Mouse (Mus musculus) liver, postnatal 0 days (tissue): ENCODE results near the gene Dpf3. TPM values are rescaled to one million over a fixed set of nuclear protein-coding genes. Genes with fewer than 3 reads are reported as not detected.
A peak's percentile ranks its signal among the peaks of the same experiment; 100 is the strongest.

Source experiments
- ATAC-seq: fragments of 200-750 bp; cut with Nextera tagmentation; 2 replicates; pipeline ENCODE4 v1.8.0; 2017; ENCODE audit warnings: mild to moderate bottlenecking, moderate library complexity
- DNase-seq: peaks from one replicate; pipeline ENCODE4 v3.0.0-alpha.2; 2016
- H3K27ac ChIP-seq: fragments of 300-500 bp; sonication (generic); 2 replicates; pipeline ENCODE4 v1.5.1; 2014; ENCODE audit warnings: antibody characterized with exemption, moderate library complexity, mild to moderate bottlenecking, low read depth
- H3K27me3 ChIP-seq: fragments of 300-500 bp; sonication (generic); 2 replicates; pipeline ENCODE4 v1.6.1; 2014; ENCODE audit warnings: low read length, control low read depth, mixed read lengths; ENCODE audit not compliant: insufficient read depth
- H3K36me3 ChIP-seq: fragments of 300-500 bp; sonication (generic); replicated peaks from 2 replicates; pipeline ENCODE4 v1.6.1; 2014; ENCODE audit warnings: mild to moderate bottlenecking, control low read depth, low read length, moderate library complexity, mixed read lengths; ENCODE audit not compliant: insufficient read depth
- H3K4me1 ChIP-seq: fragments of 300-500 bp; sonication (generic); 2 replicates; pipeline ENCODE4 v1.6.1; 2014; ENCODE audit warnings: antibody characterized with exemption, mild to moderate bottlenecking, control low read depth; ENCODE audit not compliant: insufficient read depth
- H3K4me2 ChIP-seq: fragments of 300-500 bp; sonication (generic); 2 replicates; pipeline ENCODE4 v1.6.1; 2014; ENCODE audit warnings: low read depth, mild to moderate bottlenecking, low read length, moderate library complexity, mixed read lengths
- H3K4me3 ChIP-seq: fragments of 300-500 bp; sonication (generic); 2 replicates; pipeline ENCODE4 v1.5.1; 2014; ENCODE audit warnings: low read depth, low read length
- H3K9ac ChIP-seq: fragments of 300-500 bp; sonication (generic); replicated peaks from 2 replicates; pipeline ENCODE4 v1.6.1; 2014; ENCODE audit warnings: mild to moderate bottlenecking, moderate library complexity
- H3K9me3 ChIP-seq: fragments of 300-500 bp; sonication (generic); 2 replicates; pipeline ENCODE4 v1.6.1; 2016; ENCODE audit warnings: mild to moderate bottlenecking, control low read depth, low read length, mixed read lengths
- CTCF ChIP-seq: sonication (generic); IDR thresholded peaks from 2 replicates; pipeline ENCODE4 v1.5.1; 2016; ENCODE audit warnings: antibody characterized with exemption, low read depth
- EP300 ChIP-seq: IDR thresholded peaks from 2 replicates; pipeline ENCODE4 v1.6.1; 2016; ENCODE audit warnings: antibody characterized with exemption, low read depth, mild to moderate bottlenecking
- WGBS: fragments of 180-500 bp; shearing (Covaris S2); extraction: QIAGEN DNeasy Blood & Tissue Kit; methylation state at CpG from one replicate; pipeline ENCODE4 v1.1.7; 2014; ENCODE audit not compliant: insufficient replicate concordance; 5-methylcytosine and 5-hydroxymethylcytosine counted together
- polyA plus RNA-seq: library from polyadenylated mRNA; unstranded; fragments of >200 nt; fragmentation: Nextera tagmentation; extraction: Ambion mirVana; gene quantifications from 2 replicates; pipeline ENCODE4 v1.2.1, GENCODE M21; 2015

Dpf3 gene
- polyA plus RNA-seq, 1 experiment from 2014 or later, result 7.5 TPM

DNA sequence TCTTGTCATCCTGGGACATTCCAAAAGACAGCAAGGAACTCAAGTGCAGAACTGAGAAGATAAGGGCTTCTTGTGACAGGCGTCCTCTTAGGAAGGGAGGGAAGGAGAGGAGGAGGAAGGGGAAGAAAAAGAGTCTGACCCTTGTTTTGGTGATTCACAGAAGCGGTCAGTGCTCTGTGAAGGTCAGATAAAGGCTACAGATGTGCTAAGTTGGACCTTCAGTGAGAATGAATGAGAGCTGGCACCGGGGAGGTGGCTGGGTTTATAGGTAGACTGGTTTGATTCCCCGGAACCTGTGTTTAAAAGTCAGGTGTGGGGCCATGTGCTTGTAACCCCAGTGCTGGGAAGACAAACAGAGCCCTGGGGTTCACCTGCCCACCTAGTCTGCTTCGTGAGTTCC is 41.1 kb upstream of the Dpf3 start:
- ATAC-seq (no peak), DNase-seq (no peak)
- Histone ChIP-seq H3K27me3 (no peaks in the 10 kb centered on the region), H3K9me3 (no peaks in the 10 kb centered on the region), H3K9ac (no peak overlapping the region), H3K4me1 (peaks cover 11% of the 10 kb centered on the region), H3K36me3 (peaks cover 2% of the 10 kb centered on the region), H3K4me2 (no peak overlapping the region), H3K4me3 (no peak overlapping the region), H3K27ac (no peak overlapping the region)
- TF ChIP-seq CTCF (no peak), EP300 (no peak)
- 80% methylated on average over 5 of the region's 5 CpGs for WGBS

DNA sequence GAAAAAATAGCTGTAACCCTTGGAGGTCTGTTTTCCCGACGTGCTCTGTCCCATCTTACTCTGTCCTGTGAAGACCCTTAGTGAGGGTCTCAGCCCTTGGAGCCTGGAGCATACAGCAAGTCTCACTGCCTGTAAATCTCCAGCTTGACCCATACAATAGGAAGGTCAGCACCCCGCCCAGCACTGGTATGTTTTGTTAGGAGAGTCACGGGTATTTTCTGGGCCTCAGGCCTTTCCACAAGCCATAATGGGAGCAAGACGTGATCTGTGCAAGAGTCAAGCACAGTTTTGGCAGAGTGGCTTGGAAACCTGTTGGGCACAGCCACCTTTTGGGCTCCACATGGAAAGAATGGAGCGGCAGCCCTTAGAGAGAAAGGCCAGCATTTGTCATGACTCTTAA is 40.3 kb upstream of the Dpf3 start:
- no peak for TF ChIP-seq CTCF
- TF ChIP-seq EP300, result no peak
- DNase-seq, result no peak
- no peak for ATAC-seq
- no peak overlapping the region for H3K9ac ChIP-seq
- no peak overlapping the region for H3K4me3 ChIP-seq
- H3K4me1 ChIP-seq, result peaks cover 11% of the 10 kb centered on the region
- WGBS, result 85% methylated on average over 6 of the region's 6 CpGs
- H3K9me3 ChIP-seq, result no peaks in the 10 kb centered on the region
- H3K27ac ChIP-seq, result no peak overlapping the region
- H3K27me3 ChIP-seq, result no peaks in the 10 kb centered on the region
- H3K36me3 ChIP-seq, result peaks cover 2% of the 10 kb centered on the region; the same call in 1 of the 2 replicates
- no peak overlapping the region for H3K4me2 ChIP-seq

DNA sequence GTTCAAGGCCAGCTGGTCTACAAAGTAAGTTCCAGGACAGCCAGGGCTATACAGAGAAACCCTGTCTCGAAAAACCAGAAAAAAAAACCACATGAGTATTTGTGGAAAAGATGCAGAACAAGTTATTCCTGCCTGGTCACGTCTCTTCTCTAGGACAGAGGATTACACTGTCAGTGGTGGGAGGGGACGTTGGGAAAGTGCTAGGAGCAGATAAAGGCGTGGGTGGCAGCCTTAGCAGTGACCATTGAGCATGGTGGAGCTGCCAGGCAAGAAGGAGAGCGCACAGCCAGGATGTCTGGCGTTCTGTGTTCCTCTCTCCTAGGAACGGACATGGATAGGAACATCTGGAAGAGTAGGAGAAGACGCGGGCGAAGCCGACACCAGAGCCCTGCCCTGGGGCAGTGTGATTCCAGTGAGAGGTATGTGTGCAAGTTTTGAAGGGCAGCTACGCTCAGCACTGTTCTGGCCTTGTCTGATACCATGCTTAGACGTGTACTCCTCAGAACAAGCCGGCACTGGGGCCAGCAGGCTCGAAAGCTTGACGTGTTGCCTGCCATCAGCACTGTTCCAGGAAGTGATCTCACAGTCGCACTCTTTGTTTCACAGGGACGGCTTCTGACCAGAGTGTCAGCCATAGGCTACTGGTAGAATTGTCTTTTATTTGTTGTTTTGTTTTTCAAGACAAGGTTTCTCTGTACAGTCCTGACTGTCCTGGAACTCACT is 38.5 kb upstream of the Dpf3 start:
- peaks cover 2% of the 10 kb centered on the region; the same call in 1 of the 2 replicates for H3K36me3 ChIP-seq

DNA sequence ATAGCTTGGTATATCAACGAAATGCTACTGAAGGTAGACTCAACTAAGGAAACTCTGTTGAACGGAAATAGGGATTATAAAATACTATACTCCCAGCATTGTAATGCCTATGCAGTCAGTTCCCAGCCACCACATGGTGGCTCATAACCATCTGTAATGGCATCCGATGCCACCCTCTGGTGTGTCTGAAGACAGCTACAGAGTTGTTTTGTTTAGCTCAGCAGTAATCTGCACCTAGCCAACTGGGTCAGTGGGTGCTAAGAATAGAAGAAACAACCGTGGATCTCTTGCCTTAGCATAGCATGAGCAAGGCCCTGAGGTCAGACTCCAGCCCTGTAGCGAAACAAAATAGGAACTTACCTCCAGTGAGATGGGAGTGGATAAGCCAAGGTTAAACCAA is 36.8 kb upstream of the Dpf3 start:
- Histone ChIP-seq H3K4me1 (peaks cover 20% of the 10 kb centered on the region), H3K36me3 (0 out of 2 replicates have a peak, but pooled peaks cover 2% of the 10 kb centered on the region), H3K27ac (no peak overlapping the region), H3K9ac (no peak overlapping the region), H3K9me3 (no peaks in the 10 kb centered on the region), H3K27me3 (no peaks in the 10 kb centered on the region), H3K4me2 (no peak overlapping the region), H3K4me3 (no peak overlapping the region)
- no peak for DNase-seq
- TF ChIP-seq EP300, result no peak
- ATAC-seq, result no peak
- WGBS, result 69% methylated on average over 5 of the region's 5 CpGs

More for the DNA sequence above, 38.5 kb upstream of the Dpf3 start:
- H3K27me3 ChIP-seq, result no peaks in the 10 kb centered on the region
- H3K4me1 ChIP-seq, result peaks cover 16% of the 10 kb centered on the region
- peak; percentile 33 for DNase-seq
- no peak for TF ChIP-seq EP300
- no peak for TF ChIP-seq CTCF
- no peaks in the 10 kb centered on the region for H3K9me3 ChIP-seq
- peak overlapping the region; percentile 32 for H3K4me3 ChIP-seq
- ATAC-seq, result peak; percentile 85
- 58% methylated on average over 18 of the region's 18 CpGs for WGBS
- H3K4me2 ChIP-seq, result peak overlapping the region; percentile 54
- H3K9ac ChIP-seq, result peak overlapping the region; percentile 51; the same call in 1 of the 2 replicates
- peak overlapping the region; percentile 66 for H3K27ac ChIP-seq

DNA sequence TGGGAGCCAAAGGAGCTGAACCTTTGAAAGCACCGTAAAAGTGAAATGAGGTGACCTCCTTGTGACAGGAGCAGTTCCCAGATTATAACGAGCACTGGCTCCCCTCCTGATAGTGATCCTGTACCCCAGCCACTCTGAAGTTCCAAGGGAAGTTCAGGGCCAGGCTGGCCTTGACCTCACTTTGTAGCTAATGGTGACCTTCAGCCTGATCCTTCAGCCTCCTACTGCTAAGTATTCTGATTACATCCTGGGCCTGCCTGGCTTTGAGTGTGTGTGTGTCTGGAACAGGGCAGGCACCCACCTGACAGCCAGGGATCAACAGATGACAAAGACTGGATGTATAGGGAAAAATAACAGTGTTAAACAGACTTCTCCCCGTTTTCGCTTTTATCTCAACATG is 36.4 kb upstream of the Dpf3 start:
- H3K4me1 ChIP-seq, result peaks cover 20% of the 10 kb centered on the region
- no peaks in the 10 kb centered on the region for H3K9me3 ChIP-seq
- no peak for TF ChIP-seq EP300
- no peak for TF ChIP-seq CTCF
- H3K9ac ChIP-seq, result no peak overlapping the region
- H3K4me3 ChIP-seq, result no peak overlapping the region
- no peaks in the 10 kb centered on the region for H3K27me3 ChIP-seq
- H3K27ac ChIP-seq, result no peak overlapping the region
- no peak for ATAC-seq
- DNase-seq, result no peak
- H3K4me2 ChIP-seq, result no peak overlapping the region
- WGBS, result 72% methylated on average over 4 of the region's 4 CpGs
- H3K36me3 ChIP-seq, result no peaks in the 10 kb centered on the region

DNA sequence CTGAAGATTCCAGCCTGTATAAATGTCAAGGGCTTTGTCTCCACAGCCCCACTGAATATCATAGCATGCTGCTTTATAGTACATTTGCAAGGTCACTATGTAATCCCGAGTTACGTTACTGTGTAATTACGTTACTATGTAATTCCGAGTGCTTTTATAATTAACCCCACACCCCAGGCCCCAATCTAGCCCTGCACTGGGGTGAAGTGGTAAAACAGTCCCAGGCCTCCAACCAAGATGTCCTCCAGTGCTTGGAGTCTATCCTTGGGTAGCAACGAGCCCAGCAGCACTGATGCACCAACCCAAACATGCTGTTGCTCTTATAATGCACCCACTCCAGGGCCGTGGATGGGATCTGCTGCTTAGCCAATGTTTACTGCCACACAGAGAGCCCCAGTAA is 35.5 kb upstream of the Dpf3 start:
- H3K4me1 ChIP-seq, result peaks cover 20% of the 10 kb centered on the region
- no peak overlapping the region for H3K4me2 ChIP-seq
- H3K9ac ChIP-seq, result no peak overlapping the region
- no peaks in the 10 kb centered on the region for H3K36me3 ChIP-seq
- no peaks in the 10 kb centered on the region for H3K9me3 ChIP-seq
- no peak for TF ChIP-seq EP300
- no peak for TF ChIP-seq CTCF
- H3K4me3 ChIP-seq, result no peak overlapping the region
- no peak for DNase-seq
- no peak overlapping the region for H3K27ac ChIP-seq
- no peak for ATAC-seq
- no peaks in the 10 kb centered on the region for H3K27me3 ChIP-seq
- 84% methylated on average over 6 of the region's 6 CpGs for WGBS
